Mouse (Mus musculus) frontal cortex, adult (tissue): ENCODE data around the gene Gse1.
A peak's percentile ranks its signal among the peaks of the same experiment; 100 is the strongest.

ENCODE experiments used
- ATAC-seq: cut with Nextera tagmentation; 2 replicates; pipeline ENCODE4 v1.9.2; 2017; ENCODE audit warnings: mild to moderate bottlenecking, moderate library complexity, mixed read lengths; ENCODE audit not compliant: low TSS enrichment

Gene Gse1

DNA sequence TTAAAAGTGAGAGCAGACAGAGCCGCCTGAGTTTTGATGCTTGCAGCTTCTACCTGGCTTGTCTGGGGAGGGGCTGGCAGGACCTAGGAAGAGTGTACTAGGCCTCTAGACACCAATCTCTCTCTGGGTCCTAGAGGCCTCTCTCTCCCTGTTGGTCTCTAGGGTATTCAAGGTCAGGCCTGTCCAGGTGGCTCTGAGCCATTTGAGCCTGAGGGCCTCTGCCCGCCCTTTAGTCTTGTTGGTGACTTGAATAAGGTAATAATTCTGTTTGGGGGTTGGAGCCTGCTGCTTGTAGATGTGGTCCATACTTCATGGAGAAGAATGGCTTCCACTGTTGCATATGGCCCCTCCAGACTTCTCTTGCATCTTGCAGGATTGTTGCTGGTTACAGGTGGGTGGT is 287.0 kb downstream of the Gse1 start:
- ATAC-seq = no peak

DNA sequence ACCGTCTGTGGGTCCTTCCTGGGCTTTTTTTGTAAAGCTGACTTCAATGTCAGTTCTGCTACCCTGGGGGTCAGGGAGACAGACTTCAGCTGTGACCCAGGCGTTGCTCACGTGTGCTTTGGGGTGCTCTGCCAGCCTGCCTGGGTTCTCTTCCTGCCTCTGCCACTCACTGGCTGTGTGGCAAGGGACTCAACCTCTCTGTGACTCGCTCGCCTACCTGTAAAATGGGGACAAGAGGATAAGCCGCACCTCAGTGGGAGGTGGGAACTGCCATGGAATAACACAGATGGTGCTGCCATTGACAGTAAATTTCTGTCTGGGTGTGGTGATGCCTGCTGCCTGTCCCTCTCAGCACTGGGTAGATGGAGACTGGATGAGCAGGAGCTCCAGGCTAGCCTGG is 287.4 kb downstream of the Gse1 start:
- no peak for ATAC-seq

DNA sequence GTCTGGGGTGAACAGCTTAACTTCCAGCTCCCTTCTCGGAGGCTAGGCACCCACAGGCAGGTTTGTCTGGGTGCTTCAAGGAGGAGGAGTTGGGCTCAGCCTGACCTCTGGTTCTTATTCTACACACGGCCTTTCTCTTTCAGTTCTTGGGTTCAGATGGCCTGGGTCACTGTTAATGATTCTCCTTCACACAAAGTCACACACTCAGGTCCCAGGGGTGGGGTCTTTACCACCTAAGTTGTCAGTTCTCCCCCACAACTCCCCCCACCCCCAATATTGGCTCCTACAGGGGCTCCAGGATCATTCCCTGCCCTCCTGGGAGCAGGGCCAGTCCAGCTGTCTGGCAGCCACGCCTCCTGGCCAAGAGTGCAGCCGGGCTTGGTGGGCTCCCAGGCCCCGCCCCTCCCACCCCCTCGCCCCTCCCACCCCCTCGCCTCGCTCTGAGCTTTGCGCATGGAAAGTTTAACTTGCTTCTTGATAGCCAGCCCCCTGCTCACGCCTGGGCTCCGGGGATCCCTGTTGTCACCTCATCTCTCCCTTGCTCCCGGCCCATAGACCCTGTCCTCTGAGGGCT is 288.0 kb downstream of the Gse1 start:
- ATAC-seq = no peak

DNA sequence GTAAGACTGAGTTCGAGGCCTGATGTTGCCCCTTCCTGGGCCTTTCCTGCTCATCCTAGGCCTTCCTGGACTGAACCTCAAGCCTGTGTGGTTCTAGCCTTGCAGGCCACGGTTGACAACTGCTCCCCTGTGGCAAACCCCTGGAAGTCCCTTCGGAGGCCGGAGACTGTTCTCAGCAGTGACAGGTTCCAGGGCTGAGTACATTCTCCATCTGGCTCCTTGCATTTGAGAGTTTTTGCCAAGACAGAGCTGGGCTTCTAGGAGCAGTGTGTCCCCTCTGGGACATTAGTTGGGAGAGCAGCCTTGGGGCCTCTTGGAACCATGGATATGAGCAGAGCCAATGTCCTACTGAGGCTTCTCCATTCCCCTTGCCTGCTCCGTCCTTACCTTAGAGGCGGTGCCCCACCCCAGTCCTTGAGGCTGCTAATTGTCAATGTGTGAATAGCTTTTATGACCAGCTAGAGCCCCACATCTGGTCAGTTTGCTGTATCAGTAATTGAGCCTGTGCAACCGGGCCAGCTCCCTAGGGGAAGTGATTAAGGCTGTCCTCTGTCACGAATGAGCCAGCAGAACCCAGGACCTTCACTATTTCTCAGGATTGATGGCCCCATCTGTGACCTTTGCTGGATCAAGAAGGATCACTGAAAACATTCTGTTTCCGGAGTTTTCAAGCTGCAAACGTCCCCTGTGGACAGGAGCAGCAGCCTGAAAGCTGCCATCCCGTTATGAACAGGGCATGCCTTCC is 289.6 kb downstream of the Gse1 start:
- 0 out of 2 replicates have a peak, but pooled peaks have one; percentile 5 for ATAC-seq

DNA sequence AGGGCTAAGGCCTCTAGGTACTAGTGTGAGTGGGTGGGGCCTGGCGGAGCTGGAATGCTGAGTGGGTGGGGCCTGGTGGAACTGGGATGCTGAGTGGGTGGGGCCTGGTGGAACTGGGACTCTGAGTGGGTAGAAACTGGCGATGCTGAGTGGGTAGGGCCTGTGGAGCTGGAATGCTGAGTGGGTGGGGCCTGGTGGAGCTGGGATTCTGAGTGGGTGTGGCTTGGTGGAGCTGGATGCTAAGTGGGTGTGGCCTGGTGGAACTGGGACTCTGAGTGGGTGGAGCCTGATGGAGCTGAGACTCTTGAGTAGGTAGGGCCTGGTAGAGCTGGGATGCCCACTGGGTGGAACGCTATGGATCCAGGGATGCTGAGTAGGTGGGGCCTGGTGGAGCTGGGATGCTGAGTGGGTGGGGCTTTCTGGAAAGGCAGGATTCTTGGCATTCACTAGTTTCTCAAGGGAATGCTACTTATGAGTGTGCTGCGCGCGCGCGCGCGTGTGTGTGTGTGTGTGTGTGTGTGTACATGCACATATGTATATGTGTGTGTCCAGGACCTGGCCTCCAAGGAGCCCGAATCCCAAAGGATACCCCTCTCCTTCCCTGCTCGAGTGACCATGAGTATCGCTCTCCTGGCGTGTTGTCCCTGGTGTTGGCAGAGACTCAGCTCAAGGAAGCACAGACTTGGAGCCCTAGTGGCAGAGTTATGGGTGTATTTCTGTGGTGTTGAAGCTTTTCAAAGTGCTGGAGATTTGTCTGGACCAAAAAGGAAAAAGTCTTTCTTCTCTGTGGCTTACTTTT is 290.7 kb downstream of the Gse1 start:
- peak; percentile 62 for ATAC-seq

DNA sequence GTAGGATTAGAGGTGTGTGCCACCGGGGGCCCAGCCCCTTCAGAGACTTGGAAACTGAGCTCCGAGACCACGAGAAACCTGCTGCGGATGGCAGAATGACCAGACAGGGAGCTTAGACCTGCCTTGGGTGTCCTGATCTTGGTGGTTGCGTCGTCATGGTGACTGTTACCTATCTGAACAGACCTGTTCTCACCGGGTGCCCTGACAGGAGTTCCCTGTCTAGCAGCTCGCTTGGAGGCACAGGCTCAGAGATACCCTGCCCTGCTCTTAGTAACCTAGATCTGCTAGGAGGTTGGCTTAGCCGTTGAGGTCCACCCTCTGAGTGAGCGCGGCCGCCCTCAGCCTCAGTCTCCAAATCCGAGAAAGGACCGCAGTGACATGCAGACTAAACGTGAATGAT is 292.0 kb downstream of the Gse1 start:
- no peak for ATAC-seq

DNA sequence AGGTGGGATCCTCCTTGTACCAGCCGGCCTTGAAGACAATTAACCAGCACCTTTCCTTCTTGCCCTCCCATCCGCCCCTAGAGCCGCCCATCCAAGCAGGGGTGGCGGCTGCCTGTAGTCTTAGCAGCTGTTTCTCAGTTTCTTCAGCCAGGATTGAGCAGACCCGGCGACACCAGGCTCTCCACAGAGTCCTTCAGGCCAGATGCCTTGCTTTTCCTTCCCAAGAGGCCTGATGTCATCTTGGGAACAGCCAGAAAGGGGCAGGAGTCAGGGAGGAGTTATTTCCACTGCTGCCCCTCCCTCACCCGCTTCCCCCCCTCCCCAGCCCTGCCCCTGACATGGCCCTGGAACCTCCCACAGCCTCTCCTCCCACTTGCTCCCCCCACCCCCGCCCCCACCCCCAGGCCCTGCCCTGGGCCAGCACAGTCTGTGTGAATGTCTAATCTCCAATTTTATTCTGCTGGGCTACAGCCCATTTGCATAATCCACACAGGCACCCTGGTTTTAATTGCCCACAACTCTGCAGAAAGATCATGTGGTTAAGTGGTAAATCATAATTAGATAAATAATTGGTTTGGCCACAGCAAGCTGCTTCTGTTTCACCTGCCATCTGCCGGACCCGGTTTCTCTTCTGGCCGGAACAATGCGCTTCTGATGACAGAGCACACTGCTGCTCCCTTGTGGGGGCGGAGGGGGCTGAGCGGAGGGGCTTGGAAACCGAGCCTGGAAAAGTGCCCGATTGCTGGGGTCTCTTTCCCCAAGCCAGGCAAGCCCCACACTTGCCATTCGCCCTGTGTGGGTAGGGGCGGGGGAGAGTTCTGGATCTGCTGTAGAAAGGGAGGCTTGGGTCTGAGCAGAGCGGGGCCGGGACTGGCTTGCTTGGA is 292.7 kb downstream of the Gse1 start:
- ATAC-seq = no peak

DNA sequence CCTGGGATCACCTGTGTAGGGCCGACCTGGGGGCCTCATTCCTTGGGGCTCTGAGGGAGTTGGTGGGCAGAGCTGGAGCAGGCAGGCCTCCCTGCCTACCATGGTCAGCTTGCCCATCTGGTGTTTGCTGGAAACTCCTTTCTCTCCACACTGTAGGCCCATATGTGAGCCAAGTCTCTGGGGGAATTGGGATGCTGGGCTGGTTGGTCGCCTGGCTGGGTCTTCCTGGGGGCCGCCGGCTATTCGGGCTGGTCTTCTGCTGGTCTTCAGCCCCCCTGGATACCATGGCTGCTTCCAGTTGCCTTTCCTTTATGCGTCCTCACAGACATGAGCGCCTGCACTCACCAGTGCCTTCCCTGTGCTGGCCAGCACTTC is 293.3 kb downstream of the Gse1 start:
- ATAC-seq = no peak

DNA sequence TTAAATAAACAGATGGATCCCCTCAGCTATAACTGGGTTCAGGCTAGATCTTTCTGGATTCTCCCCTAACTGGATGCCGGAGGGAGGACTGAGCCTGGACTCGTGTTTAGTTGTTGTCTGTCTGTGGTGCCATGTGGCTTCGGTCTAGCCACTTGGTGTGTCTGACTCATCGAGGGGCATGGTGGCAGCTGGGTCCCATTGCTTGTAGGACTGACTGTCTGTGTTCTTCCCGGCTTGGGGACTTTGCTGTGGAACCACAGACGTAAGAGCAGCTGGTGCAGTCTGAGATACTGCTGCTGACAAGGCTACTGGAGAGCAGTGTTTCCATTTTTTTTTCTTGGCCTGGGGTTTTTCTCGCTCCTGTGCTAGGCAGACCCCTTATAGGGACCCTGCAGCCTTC is 295.4 kb downstream of the Gse1 start:
- no peak for ATAC-seq

DNA sequence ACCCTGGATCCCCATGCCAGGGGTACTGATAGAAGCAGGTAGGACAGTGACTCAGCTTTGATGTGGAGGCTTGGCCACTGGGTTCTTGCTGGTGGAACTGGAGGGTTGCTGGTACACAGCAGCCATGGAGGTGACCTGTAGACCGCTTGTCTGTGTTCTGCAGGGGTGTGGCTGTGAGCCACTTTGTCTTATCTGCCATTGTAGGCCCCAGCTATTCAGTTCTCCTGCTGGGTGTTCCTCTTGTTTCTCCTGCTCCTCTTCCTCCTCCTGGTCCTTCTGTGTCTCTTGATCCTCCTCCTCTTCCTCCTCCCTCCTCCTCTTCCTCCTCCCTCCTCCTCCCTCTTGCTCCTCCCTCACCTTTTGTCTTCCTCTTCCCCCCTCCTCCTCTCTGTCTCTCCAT is 296.9 kb downstream of the Gse1 start:
- ATAC-seq = no peak

DNA sequence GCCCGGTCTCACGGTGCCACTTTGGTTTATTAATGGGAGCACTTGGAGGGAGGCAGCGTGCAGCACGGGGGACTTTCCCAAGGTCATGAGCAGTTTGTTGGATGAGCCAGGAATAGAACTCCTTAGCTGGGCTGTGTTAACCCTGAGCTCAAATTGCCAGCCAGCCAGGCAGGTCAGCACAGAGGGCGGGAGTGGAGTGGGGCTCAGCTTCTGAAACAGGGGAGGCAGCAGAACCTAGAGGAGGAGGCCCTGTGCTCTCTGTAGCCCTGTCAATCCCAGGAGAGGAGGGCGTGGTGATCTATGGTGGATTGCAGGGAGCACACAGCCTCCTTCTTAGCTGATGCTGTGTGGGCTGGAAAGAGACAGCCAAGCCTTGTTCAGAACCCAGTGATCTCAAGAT is 297.6 kb downstream of the Gse1 start:
- peak; percentile 74 for ATAC-seq

DNA sequence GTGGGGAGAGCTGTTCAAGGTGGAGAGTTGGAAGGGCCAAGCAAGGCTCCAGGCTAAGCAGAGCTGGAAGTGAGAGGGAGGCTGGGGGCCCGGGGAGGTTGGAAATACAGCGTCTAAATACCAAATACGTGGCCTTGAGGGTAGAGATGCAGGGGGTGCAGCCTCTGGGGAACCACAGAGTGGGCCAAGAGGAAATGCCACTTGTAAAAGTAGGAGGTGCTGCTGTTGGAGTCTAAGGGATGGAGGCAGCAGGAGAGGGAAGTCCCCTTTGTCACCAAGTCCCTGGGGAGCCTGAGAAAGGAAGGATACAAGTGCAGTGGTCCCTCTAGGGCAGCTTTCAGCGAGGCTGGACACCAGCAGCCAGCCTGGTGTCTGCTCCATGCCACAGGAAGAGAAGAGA is 298.3 kb downstream of the Gse1 start:
- ATAC-seq = no peak

DNA sequence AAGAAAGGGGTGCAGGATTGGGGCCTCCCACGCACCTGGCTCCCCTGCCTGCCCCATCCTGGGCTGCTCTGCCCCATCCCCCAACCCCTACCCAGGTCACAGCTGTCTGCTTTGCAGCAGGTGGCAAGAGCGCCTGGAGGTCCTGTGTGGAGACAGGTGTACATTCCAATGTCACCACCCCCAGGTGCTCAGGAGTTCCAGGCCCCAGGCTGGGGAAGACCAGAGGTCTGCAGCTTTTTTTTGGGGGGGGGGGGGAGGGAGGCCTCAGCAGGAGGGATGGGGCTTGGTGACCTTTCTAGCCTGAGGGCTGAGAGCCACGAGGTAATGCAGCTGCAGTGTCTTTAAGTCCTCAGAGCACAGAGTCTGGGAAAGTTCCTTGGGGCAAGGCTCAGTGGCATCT is 300.1 kb downstream of the Gse1 start:
- no peak for ATAC-seq

DNA sequence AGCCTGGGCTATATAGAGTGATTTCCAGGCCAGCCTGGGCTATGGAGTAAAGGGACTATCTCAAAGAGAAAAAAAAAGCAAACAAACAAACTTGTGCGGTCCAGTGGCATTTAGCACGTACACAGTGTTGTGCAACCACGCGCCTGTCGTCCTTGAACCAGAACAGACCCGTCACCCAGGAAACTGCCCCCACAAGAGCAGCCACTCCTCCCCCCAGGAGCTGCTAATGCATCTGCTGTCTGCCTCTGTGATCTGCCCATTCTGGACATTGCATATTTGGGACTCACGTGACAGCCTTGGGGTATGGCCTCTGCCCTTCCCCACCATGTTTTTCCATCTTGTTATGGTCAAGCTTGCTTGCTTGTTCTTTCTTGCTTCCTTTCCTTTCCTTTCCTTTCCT is 301.0 kb downstream of the Gse1 start:
- no peak for ATAC-seq

DNA sequence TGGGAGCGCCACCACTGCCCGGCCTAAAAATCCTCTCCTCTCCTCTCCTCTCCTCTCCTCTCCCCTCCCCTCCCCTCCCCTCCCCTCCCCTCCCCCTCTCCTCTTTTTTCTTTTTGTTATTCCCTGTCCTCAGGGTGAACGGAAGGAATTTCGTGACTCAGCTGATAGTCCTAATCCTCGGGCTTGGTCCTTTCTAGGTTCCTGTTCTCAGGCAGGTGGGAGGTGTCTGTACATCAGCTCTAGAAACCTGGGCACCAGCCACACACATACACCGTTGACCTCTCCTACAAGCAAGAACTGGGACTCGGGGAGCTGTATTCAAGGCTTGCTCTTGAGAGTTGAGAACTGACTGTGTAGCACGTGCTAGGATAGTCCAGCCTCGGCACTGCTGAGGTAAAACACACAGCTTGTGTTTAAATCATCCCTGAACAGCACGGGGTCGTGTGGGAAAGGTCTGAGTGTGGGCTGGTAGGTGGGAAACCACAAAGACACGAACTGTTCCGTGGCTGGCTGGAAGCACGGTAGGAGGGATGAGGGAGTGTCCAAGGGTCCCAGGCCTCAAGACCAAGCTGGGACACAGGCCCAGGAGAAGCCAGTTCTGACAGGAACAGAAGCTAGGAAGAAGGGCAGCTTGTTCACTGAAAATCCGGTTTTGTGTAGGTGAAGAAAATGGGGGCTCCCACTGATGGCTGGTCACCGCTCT is 302.8 kb downstream of the Gse1 start:
- no peak for ATAC-seq

DNA sequence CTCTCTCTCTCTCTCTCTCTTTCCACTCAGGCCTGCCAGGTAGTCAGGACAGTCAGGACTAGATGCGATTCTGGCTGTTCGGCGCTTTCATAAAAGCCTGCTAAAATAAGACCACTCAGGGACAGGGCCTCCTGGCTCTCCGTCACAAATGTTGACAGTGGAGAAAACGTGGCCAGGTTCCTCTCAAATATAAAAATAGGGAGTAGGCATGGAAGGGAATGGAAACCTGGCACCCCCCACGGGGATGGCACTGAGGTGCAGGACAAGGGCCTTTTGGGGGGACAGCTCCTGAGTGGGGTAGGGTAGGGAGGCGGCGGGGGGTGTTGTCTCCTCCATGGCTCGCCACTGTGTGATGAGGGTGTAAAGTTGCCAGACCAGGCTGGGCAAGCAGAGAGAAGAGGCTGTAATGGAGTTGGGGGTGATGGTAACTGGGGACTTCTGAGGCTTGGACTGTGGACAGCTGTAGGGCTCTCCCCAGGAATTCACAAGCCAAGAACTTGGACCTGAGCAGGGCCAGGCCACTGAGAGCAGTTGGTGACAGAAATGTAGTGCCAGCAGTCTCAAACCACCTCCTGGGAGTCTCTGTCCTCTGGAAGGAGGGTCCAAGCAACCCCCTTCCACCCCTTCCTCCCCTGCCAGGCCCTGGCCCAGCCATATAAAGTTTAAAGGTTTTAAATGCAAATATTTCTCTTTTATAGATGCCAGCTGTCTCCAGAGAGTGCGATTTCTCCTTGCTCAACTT is 303.7 kb downstream of the Gse1 start:
- ATAC-seq = no peak

DNA sequence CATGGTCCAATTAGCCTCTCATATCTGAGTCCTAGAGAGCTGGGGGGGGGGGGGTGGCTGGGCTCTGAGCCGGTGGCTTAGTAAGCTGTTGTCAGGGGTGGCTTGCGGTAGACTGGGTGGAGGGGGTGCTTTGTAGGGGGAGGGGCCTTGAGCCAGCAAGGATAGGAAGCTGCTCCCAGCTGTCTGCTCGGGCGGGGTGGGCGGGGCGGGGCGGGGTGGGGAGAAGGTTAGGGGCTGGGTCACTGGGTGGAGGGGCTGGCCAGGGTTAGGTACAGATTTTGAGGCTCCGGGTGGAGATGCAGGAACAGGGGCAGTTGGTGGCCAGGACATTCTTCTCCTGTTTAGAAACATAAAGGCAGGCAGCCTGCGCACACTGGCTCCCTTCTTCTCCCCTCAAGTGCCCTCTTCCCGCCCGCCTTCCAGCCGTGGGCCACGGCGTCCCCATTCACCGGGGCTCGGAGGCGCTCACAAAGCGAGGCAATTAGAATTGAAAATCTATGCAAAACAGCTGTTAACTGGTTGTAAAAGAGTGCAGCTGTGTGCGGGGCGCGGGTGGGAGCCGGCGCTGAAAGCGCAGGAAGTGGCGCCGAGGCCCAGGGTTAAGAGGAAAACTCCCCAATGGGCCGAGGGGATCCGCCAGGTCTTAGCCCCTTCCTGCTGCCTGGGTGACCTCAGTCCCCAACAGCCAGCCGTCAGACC is 304.4 kb downstream of the Gse1 start:
- ATAC-seq = no peak

DNA sequence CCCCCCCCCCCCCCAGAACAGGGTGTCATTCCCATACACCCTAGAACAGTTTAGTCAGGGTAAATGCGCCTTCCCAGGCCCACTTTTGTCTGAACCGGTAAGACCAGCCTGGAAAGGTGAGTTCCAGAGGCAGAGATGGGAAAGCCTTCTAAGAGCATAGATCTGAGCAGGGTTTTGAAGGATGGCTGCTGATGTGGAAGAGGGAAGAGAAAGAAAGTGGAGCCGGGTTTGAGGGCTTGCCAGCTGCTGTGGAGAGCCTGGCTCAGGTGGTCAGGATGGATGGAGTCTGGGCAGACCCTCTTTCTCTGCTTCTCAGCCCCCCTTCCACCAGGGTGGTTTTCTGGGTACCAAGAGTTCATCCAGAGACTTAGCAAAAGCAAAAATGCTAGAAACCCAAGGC is 305.1 kb downstream of the Gse1 start:
- ATAC-seq = no peak

DNA sequence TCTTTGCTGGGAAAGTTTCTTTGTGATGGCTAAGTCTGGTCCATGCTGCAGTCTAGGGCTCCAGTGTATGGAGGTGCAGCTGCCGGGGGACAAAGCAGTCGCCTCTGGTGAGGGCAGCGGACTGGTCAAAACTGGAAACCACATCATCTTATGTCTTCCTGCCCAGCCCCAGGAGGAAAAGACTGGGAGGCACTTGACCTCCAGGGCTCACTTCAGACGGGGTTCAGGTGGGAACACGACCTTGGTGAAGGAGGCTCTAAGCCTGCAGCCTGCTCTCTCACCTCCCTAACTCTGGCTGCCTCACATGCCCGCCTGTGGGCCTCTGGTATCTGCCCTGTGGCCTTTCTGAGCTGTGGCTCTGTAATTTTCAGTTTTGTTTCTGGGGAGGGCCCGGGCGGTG is 305.8 kb downstream of the Gse1 start:
- no peak for ATAC-seq
